Mouse (Mus musculus) neural tube, embryonic 13.5 days (tissue): Measurements from ENCODE around the gene Hist1h3f. TPM values are rescaled to one million over a fixed set of nuclear protein-coding genes. Genes with fewer than 3 reads are reported as not detected.

Source experiments
- ATAC-seq: fragments of 200-750 bp; cut with Nextera tagmentation; 2 replicates; pipeline ENCODE4 v1.8.0; 2017; ENCODE audit warnings: low read depth, mild to moderate bottlenecking, moderate TSS enrichment, moderate library complexity
- H3K27ac ChIP-seq: fragments of 300-500 bp; sonication (generic); replicated peaks from 2 replicates; pipeline ENCODE4 v1.5.1; 2015; ENCODE audit warnings: moderate library complexity, mild to moderate bottlenecking, inconsistent platforms
- H3K27me3 ChIP-seq: fragments of 300-500 bp; sonication (generic); 2 replicates; pipeline ENCODE4 v1.6.1; 2015; ENCODE audit warnings: mild to moderate bottlenecking, inconsistent platforms
- H3K36me3 ChIP-seq: fragments of 300-500 bp; sonication (generic); 2 replicates; pipeline ENCODE4 v1.6.1; 2015; ENCODE audit warnings: mild to moderate bottlenecking, inconsistent platforms
- H3K4me1 ChIP-seq: fragments of 300-500 bp; sonication (generic); replicated peaks from 2 replicates; pipeline ENCODE4 v1.6.1; 2015; ENCODE audit warnings: inconsistent platforms
- H3K4me2 ChIP-seq: fragments of 300-500 bp; sonication (generic); 2 replicates; pipeline ENCODE4 v1.6.1; 2015; ENCODE audit warnings: inconsistent platforms, mild to moderate bottlenecking, moderate library complexity
- H3K4me3 ChIP-seq: fragments of 300-500 bp; sonication (generic); 2 replicates; pipeline ENCODE4 v1.5.1; 2015; ENCODE audit warnings: mild to moderate bottlenecking, inconsistent platforms
- H3K9ac ChIP-seq: fragments of 300-500 bp; sonication (generic); 2 replicates; pipeline ENCODE4 v1.6.1; 2015; ENCODE audit warnings: moderate library complexity, mild to moderate bottlenecking, inconsistent platforms
- H3K9me3 ChIP-seq: fragments of 300-500 bp; sonication (generic); 2 replicates; pipeline ENCODE4 v1.6.1; 2016; ENCODE audit warnings: inconsistent platforms
- WGBS: fragments of 180-500 bp; shearing (Covaris S2); methylation state at CpG from one replicate; pipeline ENCODE4 v1.1.7; 2015; 5-methylcytosine and 5-hydroxymethylcytosine counted together
- polyA plus RNA-seq: library from polyadenylated mRNA; unstranded; fragments of >200 nt; fragmentation: Nextera tagmentation; extraction: Ambion mirVana; gene quantifications from 2 replicates; pipeline ENCODE4 v1.2.1, GENCODE M21; 2015

The Hist1h3f gene
- not detected in 2 replicates for polyA plus RNA-seq

DNA sequence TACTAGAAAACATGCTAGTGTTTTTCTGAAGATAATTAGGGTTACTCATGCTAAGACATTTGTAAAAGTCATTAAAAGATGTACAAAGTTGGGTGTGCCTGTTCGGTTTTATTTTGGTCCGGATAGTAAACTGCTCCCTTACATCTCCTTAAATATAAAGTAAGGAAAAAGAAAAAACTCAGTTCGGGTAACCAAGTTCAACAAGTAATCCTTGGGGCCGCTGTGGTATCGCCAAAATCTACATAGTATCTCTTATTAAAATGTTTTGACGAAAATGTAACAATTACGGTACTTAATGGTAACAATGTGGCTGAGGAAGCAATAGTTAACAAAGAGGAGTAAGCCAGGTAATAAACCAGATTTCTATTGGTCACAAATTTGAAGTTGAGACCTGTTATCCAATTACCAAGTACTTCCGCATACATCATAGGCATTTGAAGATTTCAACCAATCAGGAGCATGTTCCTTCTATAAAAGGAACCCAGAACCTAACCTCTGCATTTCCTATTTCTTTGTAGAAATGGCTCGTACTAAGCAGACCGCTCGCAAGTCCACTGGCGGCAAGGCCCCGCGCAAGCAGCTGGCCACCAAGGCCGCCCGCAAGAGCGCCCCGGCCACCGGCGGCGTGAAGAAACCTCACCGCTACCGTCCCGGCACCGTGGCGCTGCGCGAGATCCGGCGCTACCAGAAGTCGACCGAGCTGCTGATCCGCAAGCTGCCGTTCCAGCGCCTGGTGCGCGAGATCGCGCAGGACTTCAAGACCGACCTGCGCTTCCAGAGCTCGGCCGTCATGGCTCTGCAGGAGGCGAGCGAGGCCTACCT, at the start of gene Hist1h3f:
Gene Hist1h3f, plus strand, starts transcription at position 88 of the 822 bp plus-strand sequence.
- H3K4me2 ChIP-seq: peak within 1 kb of the TSS; percentile 67
- WGBS: under 1% methylated on average over 31 of the region's 45 CpGs
- peak within 1 kb of the TSS; percentile 78 for H3K9ac ChIP-seq
- ATAC-seq: peak; percentile 95
- no peaks in the 10 kb centered on the region for H3K27me3 ChIP-seq
- peak within 1 kb of the TSS; percentile 92 for H3K27ac ChIP-seq
- peaks cover 6% of the 10 kb centered on the region for H3K4me1 ChIP-seq
- H3K4me3 ChIP-seq: peak within 1 kb of the TSS; percentile 48
- H3K9me3 ChIP-seq: no peaks in the 10 kb centered on the region
- no peaks in the 10 kb centered on the region for H3K36me3 ChIP-seq

DNA sequence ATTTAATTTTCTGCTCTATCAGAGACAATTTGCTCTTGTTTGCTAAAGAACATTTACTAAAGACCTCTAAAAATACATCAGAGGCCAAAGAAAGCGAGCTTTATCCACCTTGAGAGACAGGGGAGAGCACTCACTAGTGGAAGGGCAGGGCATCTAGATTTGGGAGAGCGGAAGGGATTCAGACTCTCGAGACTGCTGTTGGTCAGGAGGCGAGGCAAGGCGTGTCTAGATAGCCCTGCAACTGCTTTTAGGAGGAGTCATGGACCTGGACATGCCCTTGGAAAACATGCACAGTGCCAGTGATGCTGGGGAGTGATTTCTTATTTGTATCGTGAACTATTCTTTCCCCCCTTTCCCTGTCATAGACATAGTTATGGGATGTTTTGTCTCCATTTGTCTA, 48.3 kb upstream of the Hist1h3f start:
- H3K9ac ChIP-seq: no peak overlapping the region
- H3K9me3 ChIP-seq: no peaks in the 10 kb centered on the region
- 87% methylated on average over 6 of the region's 6 CpGs for WGBS
- H3K4me2 ChIP-seq: no peak overlapping the region
- no peak overlapping the region for H3K27ac ChIP-seq
- H3K4me3 ChIP-seq: no peak overlapping the region
- no peak for ATAC-seq
- no peaks in the 10 kb centered on the region for H3K36me3 ChIP-seq
- peaks cover 21% of the 10 kb centered on the region for H3K27me3 ChIP-seq
- peaks cover 18% of the 10 kb centered on the region for H3K4me1 ChIP-seq

DNA sequence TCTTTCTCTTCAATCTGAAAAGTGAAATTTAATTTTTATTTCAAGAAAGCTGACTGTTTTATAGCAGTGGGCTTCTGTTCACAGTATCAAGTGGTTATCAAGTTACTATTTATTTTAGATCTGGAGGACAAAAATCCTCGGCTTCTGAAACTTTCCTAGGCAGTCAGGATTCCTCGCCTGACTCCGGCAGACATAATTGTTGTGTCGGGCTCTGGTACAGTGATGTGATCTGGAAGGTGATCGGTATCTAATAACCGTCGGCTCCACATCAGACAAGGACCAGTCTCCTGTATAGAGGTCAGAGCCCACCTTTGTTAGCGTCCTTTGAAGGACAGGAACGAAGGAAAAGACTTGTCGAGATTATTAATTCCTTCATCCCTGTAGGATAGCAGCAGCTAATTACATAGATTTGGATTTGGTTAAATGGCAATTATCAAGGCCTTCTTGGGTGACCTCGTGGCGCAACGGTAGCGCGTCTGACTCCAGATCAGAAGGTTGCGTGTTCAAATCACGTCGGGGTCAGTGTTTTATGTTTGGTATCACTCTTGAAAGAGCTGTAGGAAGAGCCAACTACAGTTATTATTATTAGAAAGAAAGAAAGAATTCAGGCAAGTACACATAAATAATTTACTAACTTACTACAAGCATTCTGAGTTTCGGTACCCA, 46.1 kb upstream of the Hist1h3f start:
- no peak for ATAC-seq
- Histone ChIP-seq H3K4me2 (peak overlapping the region; percentile 46), H3K4me1 (0 out of 2 replicates have a peak, but pooled peaks cover 8% of the 10 kb centered on the region), H3K36me3 (no peaks in the 10 kb centered on the region), H3K9me3 (no peaks in the 10 kb centered on the region), H3K27ac (no peak overlapping the region), H3K27me3 (peaks cover 21% of the 10 kb centered on the region), H3K9ac (peak overlapping the region; percentile 23; the same call in 1 of the 2 replicates), H3K4me3 (peak overlapping the region; percentile 21)
- 3% methylated on average over 19 of the region's 19 CpGs for WGBS

DNA sequence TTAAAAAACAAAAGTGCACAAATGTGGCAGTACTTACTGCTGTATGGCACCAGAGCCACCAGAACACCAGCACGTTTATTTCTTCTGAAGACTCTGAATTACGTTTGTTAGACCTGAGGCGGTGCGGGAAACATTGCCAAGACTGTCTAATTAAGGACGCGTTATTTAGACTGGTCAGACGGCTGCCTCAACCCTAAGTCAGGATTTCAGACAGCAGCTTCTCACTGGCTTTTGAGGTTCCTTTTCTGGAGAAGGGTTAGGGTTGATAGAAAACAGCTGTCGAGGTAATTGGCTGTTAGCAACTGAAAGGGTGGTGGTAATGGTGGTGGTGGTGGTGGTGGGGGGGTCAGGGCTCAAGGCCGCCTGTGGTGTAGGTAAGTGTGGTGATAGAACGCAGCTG, 45.2 kb upstream of the Hist1h3f start:
- ATAC-seq: no peak
- Histone ChIP-seq H3K9me3 (no peaks in the 10 kb centered on the region), H3K4me3 (peak overlapping the region; percentile 21), H3K27me3 (peaks cover 21% of the 10 kb centered on the region), H3K4me1 (0 out of 2 replicates have a peak, but pooled peaks cover 8% of the 10 kb centered on the region), H3K36me3 (no peaks in the 10 kb centered on the region), H3K9ac (no peak overlapping the region), H3K27ac (no peak overlapping the region), H3K4me2 (peak overlapping the region; percentile 46)
- WGBS: 9% methylated on average over 10 of the region's 10 CpGs

DNA sequence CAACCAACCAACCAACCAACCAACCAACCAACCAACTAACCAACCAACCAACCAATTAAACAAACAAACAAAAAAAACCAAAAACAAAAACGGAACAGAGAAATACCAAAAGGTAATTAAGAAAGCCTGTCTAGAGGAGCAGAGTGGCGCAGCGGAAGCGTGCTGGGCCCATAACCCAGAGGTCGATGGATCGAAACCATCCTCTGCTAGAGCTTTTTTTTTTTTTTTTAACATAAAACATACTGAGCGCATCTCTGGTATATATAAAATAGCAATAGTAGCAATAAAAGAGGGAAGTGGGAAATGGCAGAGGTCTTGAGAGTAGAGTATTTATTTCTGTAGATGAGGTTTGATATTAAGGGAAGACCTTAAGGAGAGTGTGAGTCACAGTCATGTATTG, 43.9 kb upstream of the Hist1h3f start:
- H3K4me1 ChIP-seq: 0 out of 2 replicates have a peak, but pooled peaks cover 8% of the 10 kb centered on the region
- WGBS: 7% methylated on average over 7 of the region's 7 CpGs

DNA sequence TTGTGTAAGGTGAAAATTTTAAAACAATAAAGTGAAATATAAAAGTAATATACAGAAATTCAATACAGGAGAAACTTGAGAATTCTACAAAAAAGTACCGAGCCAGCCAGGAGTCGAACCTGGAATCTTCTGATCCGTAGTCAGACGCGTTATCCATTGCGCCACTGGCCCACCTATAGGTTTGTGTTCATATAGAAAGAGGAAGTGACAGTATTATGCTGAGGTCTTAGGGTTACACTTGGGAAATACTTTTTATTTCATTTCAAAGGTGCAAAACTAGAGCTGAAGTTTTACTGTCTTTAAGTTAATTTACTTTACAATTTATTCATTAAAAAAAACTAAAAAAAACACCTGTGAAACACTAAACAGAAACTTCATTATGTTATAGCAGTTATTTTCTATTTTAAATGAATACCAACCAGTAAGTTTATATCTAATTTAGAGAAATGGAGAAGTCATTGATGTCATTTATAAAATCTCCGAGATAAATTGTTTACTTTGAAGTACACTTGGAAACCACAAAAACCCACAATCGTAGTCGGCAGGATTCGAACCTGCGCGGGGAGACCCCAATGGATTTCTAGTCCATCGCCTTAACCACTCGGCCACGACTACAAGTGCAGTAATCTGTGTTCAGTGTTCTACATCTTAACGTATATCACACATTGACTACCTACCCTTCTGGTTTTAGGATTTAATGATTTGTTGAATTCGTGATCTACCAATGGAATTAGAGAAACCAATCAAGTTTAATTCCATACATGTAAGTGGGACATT, 43.2 kb upstream of the Hist1h3f start:
- H3K27me3 ChIP-seq: peaks cover 21% of the 10 kb centered on the region
- H3K4me2 ChIP-seq: no peak overlapping the region
- H3K27ac ChIP-seq: no peak overlapping the region
- no peak overlapping the region for H3K9ac ChIP-seq
- WGBS: 2% methylated on average over 17 of the region's 17 CpGs
- H3K4me1 ChIP-seq: peaks cover 9% of the 10 kb centered on the region; the same call in 1 of the 2 replicates
- peak; percentile 70; the same call in 1 of the 2 replicates for ATAC-seq
- no peaks in the 10 kb centered on the region for H3K36me3 ChIP-seq
- no peak overlapping the region for H3K4me3 ChIP-seq
- H3K9me3 ChIP-seq: no peaks in the 10 kb centered on the region

More for the DNA sequence above, 43.9 kb upstream of the Hist1h3f start:
- H3K4me3 ChIP-seq: no peak overlapping the region
- ATAC-seq: no peak
- no peak overlapping the region for H3K27ac ChIP-seq
- no peaks in the 10 kb centered on the region for H3K36me3 ChIP-seq
- no peaks in the 10 kb centered on the region for H3K9me3 ChIP-seq
- H3K27me3 ChIP-seq: peaks cover 21% of the 10 kb centered on the region
- no peak overlapping the region for H3K9ac ChIP-seq
- no peak overlapping the region for H3K4me2 ChIP-seq

DNA sequence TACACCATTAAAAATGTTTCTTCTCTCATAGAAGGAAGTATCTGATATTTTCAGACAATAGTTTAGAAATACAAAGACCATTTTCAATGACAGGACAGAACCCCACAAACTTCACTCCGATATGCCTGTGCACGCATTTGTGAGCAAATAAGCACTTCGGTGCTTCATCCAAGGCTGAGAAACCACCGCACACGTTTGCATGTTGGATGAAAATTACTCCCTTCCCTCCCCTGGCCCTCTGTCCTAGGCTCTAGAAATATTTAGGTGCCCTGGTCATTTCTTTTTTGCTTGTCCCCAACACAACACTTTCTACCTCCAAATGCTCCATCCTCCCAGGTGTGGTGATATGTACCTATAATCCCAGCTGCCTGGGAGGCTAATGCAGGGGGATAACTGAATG, 42.3 kb upstream of the Hist1h3f start:
- H3K27me3 ChIP-seq: peaks cover 21% of the 10 kb centered on the region
- no peaks in the 10 kb centered on the region for H3K36me3 ChIP-seq
- H3K4me3 ChIP-seq: no peak overlapping the region
- peaks cover 16% of the 10 kb centered on the region for H3K4me1 ChIP-seq
- no peak overlapping the region for H3K4me2 ChIP-seq
- H3K27ac ChIP-seq: no peak overlapping the region
- no peaks in the 10 kb centered on the region for H3K9me3 ChIP-seq
- no peak for ATAC-seq
- no peak overlapping the region for H3K9ac ChIP-seq
- 20% methylated on average over 5 of the region's 5 CpGs for WGBS

DNA sequence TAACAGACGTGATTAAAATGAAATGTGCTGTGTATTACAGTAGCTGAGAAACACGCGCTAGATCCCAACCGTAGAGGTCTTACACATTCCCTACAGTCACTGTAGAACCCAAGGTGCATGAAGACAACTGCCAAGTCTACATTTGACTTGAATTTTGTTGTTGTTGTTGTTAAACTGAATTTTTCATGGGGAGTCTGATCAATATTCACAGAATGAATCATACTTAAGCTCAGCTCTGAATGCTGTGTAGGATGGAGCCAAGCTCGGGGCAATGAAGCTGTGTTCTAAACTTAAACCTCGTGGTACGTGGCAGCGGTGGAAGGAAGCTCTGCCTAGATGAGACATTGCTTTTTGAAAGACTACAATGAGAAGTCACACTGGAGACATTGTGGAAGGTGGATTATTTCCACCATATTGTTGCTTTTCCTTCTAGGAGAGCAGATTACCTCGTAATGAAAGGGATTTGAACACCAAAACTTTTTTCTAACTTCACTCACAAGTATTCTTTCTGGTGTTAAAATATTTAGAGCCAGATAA, 41.8 kb upstream of the Hist1h3f start:
- H3K4me2 ChIP-seq: no peak overlapping the region
- ATAC-seq: no peak
- no peak overlapping the region for H3K27ac ChIP-seq
- no peaks in the 10 kb centered on the region for H3K36me3 ChIP-seq
- no peak overlapping the region for H3K9ac ChIP-seq
- 40% methylated on average over 9 of the region's 9 CpGs for WGBS
- peaks cover 16% of the 10 kb centered on the region for H3K4me1 ChIP-seq
- peaks cover 17% of the 10 kb centered on the region for H3K27me3 ChIP-seq
- H3K9me3 ChIP-seq: no peaks in the 10 kb centered on the region
- H3K4me3 ChIP-seq: no peak overlapping the region

DNA sequence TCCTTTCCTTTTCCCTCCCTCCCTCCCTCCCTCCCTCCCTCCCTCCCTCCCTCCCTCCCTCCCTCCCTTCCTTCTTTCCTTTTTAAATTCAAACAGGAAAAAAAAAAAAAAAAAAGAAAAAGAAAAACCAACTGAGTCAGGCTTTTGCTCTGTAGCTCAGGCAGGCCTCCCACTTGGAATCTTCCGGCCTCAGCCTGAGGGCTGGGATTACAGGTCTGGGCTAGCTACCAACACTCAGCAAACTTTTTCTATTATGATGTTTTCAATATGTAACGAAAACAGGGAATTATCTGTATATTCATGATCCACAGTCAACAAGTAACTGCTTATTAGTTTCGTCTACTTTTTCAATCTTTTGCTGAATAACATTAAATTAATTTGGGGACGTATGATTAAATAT, 40.9 kb upstream of the Hist1h3f start:
- ATAC-seq: no peak
- Histone ChIP-seq H3K4me3 (no peak overlapping the region), H3K4me1 (peaks cover 16% of the 10 kb centered on the region), H3K9me3 (no peaks in the 10 kb centered on the region), H3K9ac (no peak overlapping the region), H3K36me3 (no peaks in the 10 kb centered on the region), H3K27ac (no peak overlapping the region), H3K4me2 (no peak overlapping the region), H3K27me3 (peaks cover 14% of the 10 kb centered on the region)
- WGBS: 45% methylated on average over 4 of the region's 4 CpGs

DNA sequence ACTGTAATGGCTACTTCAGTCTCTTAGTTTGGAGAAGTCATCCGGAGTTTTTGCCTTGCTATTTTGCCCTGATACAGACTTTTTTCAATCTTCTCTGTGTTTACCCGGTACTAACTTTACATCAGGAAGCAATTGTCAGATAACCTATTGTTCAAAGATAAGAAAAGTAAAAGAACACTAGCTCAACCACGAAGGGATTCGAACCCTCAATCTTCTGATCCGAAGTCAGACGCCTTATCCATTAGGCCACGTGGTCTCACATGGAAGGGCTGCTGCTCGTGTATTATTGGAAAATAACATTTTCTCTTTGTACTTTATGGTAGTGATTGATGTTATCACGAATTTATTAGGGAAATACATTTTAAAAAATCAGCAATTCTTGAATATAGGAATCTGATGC, 40.1 kb upstream of the Hist1h3f start:
- peaks cover 8% of the 10 kb centered on the region for H3K4me1 ChIP-seq
- no peak overlapping the region for H3K4me3 ChIP-seq
- peak overlapping the region; percentile 26 for H3K4me2 ChIP-seq
- H3K27ac ChIP-seq: no peak overlapping the region
- ATAC-seq: no peak
- H3K36me3 ChIP-seq: no peaks in the 10 kb centered on the region
- no peaks in the 10 kb centered on the region for H3K9me3 ChIP-seq
- 2% methylated on average over 9 of the region's 9 CpGs for WGBS
- no peak overlapping the region for H3K9ac ChIP-seq
- H3K27me3 ChIP-seq: peaks cover 8% of the 10 kb centered on the region

DNA sequence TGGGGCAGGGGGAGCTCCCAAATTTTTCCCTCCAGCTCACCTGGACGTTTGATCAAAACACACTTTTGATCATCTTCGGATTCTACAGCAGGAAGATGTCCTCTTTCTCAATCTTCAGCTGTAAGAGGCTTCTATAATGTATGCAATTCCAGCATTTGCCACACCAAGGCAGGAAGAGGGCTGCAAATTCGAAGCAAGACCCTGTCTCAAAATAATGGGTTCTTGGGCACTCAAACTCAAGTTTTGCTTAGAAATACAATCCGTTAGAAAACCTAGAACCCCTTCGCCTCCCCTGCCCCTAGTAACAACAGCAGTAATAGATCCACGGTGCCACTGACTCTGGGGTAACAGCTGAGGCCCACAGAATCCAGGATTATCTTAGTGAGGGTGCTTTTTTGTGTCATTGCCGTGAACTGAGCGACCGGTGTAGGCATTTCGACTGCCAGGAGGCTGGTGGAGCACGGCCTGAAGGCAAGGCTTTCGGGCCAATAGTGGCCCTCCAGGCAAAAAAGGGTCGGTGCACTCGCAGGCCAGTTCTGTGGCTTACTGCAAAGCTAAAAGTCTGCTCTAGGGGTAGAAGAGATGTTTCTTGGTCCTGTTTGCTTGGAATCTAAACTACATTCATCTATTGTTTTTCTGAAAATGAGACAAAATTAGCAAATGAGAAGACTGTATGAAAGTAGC, 38.0 kb upstream of the Hist1h3f start:
- Histone ChIP-seq H3K27ac (no peak overlapping the region), H3K9ac (0 out of 2 replicates have a peak overlapping the region, but pooled peaks have one; percentile 23), H3K4me1 (peaks cover 8% of the 10 kb centered on the region), H3K27me3 (no peaks in the 10 kb centered on the region; the same call in 1 of the 2 replicates), H3K9me3 (no peaks in the 10 kb centered on the region), H3K4me2 (peak overlapping the region; percentile 43), H3K36me3 (no peaks in the 10 kb centered on the region), H3K4me3 (peak overlapping the region; percentile 13)
- peak; percentile 32; the same call in 1 of the 2 replicates for ATAC-seq
- 6% methylated on average over 14 of the region's 14 CpGs for WGBS
